Mouse (Mus musculus) thymus, adult 2 months (tissue): Measurements from ENCODE around the gene Catsperg1.

Experiments used
- CTCF ChIP-seq: fragments of 200-500 bp; IDR thresholded peaks from 2 replicates; pipeline ENCODE4 v1.5.1; 2012; ENCODE audit warnings: mild to moderate bottlenecking, control low read depth, low read length, moderate library complexity, borderline replicate concordance; ENCODE audit not compliant: control insufficient read depth, poor library complexity, insufficient read depth; ENCODE audit errors: extremely low read depth
- POLR2A ChIP-seq: fragments of 200-500 bp; IDR thresholded peaks from 2 replicates; pipeline ENCODE4 v1.6.1; 2012; ENCODE audit warnings: mild to moderate bottlenecking, low read length, control low read depth, moderate library complexity; ENCODE audit not compliant: control insufficient read depth, poor library complexity, insufficient read depth; ENCODE audit errors: extremely low read depth

- TF ChIP-seq CTCF (no peak), POLR2A (no peak)
Observed at GRCm38 (mm10) chr7:29162750-29163525, 50.9 kb downstream of the Catsperg1 start.
